Mouse (Mus musculus): ENCODE data around the gene Ctsk. TPM values are rescaled to one million over a fixed set of nuclear protein-coding genes. Genes with fewer than 3 reads are reported as not detected.

The Ctsk gene
- total RNA-seq (2014; rRNA removed) (3.6 and 6.5 TPM in 2 replicates), polyA plus RNA-seq (2015; fragmentation: Nextera tagmentation; extraction: Ambion mirVana) (7.7 and 10.1 TPM in 2 replicates)

- 88% methylated on average over 7 of the region's 7 CpGs for WGBS
- Histone ChIP-seq H3K36me3 (ENCODE audit: insufficient read depth, low read length) (peaks cover 16% of the 10 kb centered on the region), H3K4me3 (ENCODE audit: low read depth, low read length) (no peak within 1 kb of the TSS), H3K4me2 (ENCODE audit: low read depth, low read length, poor library complexity, severe bottlenecking) (no peak within 1 kb of the TSS), H3K27me3 (ENCODE audit: insufficient read depth, low read length) (no peaks in the 10 kb centered on the region), H3K9me3 (ENCODE audit: low read length) (no peaks in the 10 kb centered on the region), H3K9ac (replicated peaks; ENCODE audit: low read length, poor library complexity, severe bottlenecking) (no peak within 1 kb of the TSS), H3K4me1 (ENCODE audit: insufficient read depth, low read length) (no peaks in the 10 kb centered on the region), H3K27ac (ENCODE audit: low read depth, low read length) (no peak within 1 kb of the TSS)
- ATAC-seq (ENCODE audit: low FRiP score): no peak
- no peak for TF ChIP-seq CTCF (IDR thresholded peaks at IDR 0.05)
- no peak for DNase-seq (ENCODE audit: low spot score)
Observed at GRCm38 (mm10) chr3:95499024-95499423, at the start of gene Ctsk. TSS of gene Ctsk (plus strand) at chr3:95499256.

- H3K9me3 ChIP-seq (ENCODE audit: low read length): no peaks in the 10 kb centered on the region
- H3K27ac ChIP-seq (ENCODE audit: low read depth, low read length): no peak overlapping the region
- H3K4me2 ChIP-seq (ENCODE audit: low read depth, low read length, poor library complexity, severe bottlenecking): no peak overlapping the region
- peak; percentile 60 for DNase-seq (ENCODE audit: low spot score)
- no peaks in the 10 kb centered on the region for H3K27me3 ChIP-seq (ENCODE audit: insufficient read depth, low read length)
- H3K4me1 ChIP-seq (ENCODE audit: insufficient read depth, low read length): no peaks in the 10 kb centered on the region
- TF ChIP-seq CTCF (IDR thresholded peaks at IDR 0.05): peak; percentile 89
- H3K36me3 ChIP-seq (ENCODE audit: insufficient read depth, low read length): peaks cover 5% of the 10 kb centered on the region; the same call in 1 of the 2 replicates
- H3K4me3 ChIP-seq (ENCODE audit: low read depth, low read length): no peak overlapping the region
- 57% methylated on average over 1 of the region's 1 CpGs for WGBS
- 0 out of 2 replicates have a peak, but pooled peaks have one; percentile 20 for ATAC-seq (ENCODE audit: low FRiP score)
- no peak overlapping the region for H3K9ac ChIP-seq (replicated peaks; ENCODE audit: low read length, poor library complexity, severe bottlenecking)
Observed at GRCm38 (mm10) chr3:95450408-95450807, 48.6 kb upstream of the Ctsk start.

- Histone ChIP-seq H3K27me3 (ENCODE audit: insufficient read depth, low read length) (no peaks in the 10 kb centered on the region), H3K4me1 (ENCODE audit: insufficient read depth, low read length) (no peaks in the 10 kb centered on the region), H3K4me2 (ENCODE audit: low read depth, low read length, poor library complexity, severe bottlenecking) (no peak overlapping the region), H3K4me3 (ENCODE audit: low read depth, low read length) (no peak overlapping the region), H3K9ac (replicated peaks; ENCODE audit: low read length, poor library complexity, severe bottlenecking) (no peak overlapping the region), H3K9me3 (ENCODE audit: low read length) (no peaks in the 10 kb centered on the region), H3K27ac (ENCODE audit: low read depth, low read length) (no peak overlapping the region), H3K36me3 (ENCODE audit: insufficient read depth, low read length) (peaks cover 5% of the 10 kb centered on the region; the same call in 1 of the 2 replicates)
- TF ChIP-seq CTCF (IDR thresholded peaks at IDR 0.05): no peak
- WGBS: 90% methylated on average over 3 of the region's 3 CpGs
- no peak for DNase-seq (ENCODE audit: low spot score)
- ATAC-seq (ENCODE audit: low FRiP score): no peak
Observed at GRCm38 (mm10) chr3:95450915-95451314, 48.1 kb upstream of the Ctsk start.

GRCm38 (mm10) chr3:95456367-95456766 is 42.7 kb upstream of the Ctsk start:
- Histone ChIP-seq H3K27me3 (ENCODE audit: insufficient read depth, low read length) (no peaks in the 10 kb centered on the region), H3K36me3 (ENCODE audit: insufficient read depth, low read length) (peaks cover 12% of the 10 kb centered on the region), H3K9me3 (ENCODE audit: low read length) (no peaks in the 10 kb centered on the region), H3K4me3 (ENCODE audit: low read depth, low read length) (no peak overlapping the region), H3K4me2 (ENCODE audit: low read depth, low read length, poor library complexity, severe bottlenecking) (no peak overlapping the region), H3K27ac (ENCODE audit: low read depth, low read length) (no peak overlapping the region), H3K4me1 (ENCODE audit: insufficient read depth, low read length) (no peaks in the 10 kb centered on the region), H3K9ac (replicated peaks; ENCODE audit: low read length, poor library complexity, severe bottlenecking) (no peak overlapping the region)
- ATAC-seq (ENCODE audit: low FRiP score) (no peak), DNase-seq (ENCODE audit: low spot score) (no peak)
- no peak for TF ChIP-seq CTCF (IDR thresholded peaks at IDR 0.05)
- WGBS: 98% methylated on average over 5 of the region's 5 CpGs

DNA sequence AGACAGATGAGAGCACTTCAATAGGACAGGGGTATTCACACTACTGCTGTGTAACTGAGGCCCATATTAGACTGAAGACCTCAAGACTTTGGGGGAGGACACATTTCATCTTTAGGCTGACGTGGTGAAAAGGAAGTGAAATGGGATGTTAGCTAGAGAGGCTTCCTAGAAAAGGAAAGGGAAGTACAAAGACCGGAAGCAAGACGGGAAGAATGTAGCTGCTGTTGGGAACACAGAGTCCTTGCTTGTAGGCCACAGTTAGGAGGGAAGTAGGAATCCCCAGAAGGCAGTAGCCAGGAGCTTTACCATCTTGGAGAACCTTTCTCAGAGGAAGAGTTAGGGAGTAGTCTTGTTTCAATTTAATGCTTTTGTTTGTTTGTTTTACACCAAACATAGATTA is 41.3 kb upstream of the Ctsk start:
- Histone ChIP-seq H3K36me3 (ENCODE audit: insufficient read depth, low read length) (peaks cover 15% of the 10 kb centered on the region), H3K9ac (replicated peaks; ENCODE audit: low read length, poor library complexity, severe bottlenecking) (no peak overlapping the region), H3K27ac (ENCODE audit: low read depth, low read length) (no peak overlapping the region), H3K4me3 (ENCODE audit: low read depth, low read length) (no peak overlapping the region), H3K4me2 (ENCODE audit: low read depth, low read length, poor library complexity, severe bottlenecking) (no peak overlapping the region), H3K27me3 (ENCODE audit: insufficient read depth, low read length) (no peaks in the 10 kb centered on the region), H3K9me3 (ENCODE audit: low read length) (no peaks in the 10 kb centered on the region), H3K4me1 (ENCODE audit: insufficient read depth, low read length) (no peaks in the 10 kb centered on the region)
- 85% methylated on average over 3 of the region's 3 CpGs for WGBS
- TF ChIP-seq CTCF (IDR thresholded peaks at IDR 0.05): no peak
- DNase-seq (ENCODE audit: low spot score) (no peak), ATAC-seq (ENCODE audit: low FRiP score) (no peak)

DNA sequence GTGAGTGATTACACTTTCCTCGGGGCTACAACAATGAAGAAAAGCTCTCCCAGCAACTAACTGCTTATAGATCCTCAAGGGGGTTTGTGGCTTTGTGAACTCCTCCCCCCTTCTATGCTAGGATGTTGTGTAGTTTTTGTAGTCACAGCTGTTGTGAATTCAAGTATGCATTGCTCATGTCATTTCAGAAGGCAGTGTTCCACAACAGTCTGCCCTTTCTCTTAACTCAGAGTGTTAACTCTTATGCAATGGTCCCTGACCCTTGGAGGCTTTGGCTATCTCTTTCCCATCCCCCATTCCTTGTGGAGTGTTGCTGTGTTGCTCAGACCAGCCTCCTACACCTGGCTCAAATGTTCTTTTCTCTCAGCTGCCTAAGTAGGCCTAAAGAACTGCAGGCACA is 39.7 kb upstream of the Ctsk start:
- DNase-seq (ENCODE audit: low spot score): no peak
- H3K27me3 ChIP-seq (ENCODE audit: insufficient read depth, low read length): no peaks in the 10 kb centered on the region
- ATAC-seq (ENCODE audit: low FRiP score): no peak
- H3K27ac ChIP-seq (ENCODE audit: low read depth, low read length): no peak overlapping the region
- no peak for TF ChIP-seq CTCF (IDR thresholded peaks at IDR 0.05)
- 71% methylated on average over 1 of the region's 1 CpGs for WGBS
- H3K9ac ChIP-seq (replicated peaks; ENCODE audit: low read length, poor library complexity, severe bottlenecking): no peak overlapping the region
- H3K4me3 ChIP-seq (ENCODE audit: low read depth, low read length): no peak overlapping the region
- no peaks in the 10 kb centered on the region for H3K4me1 ChIP-seq (ENCODE audit: insufficient read depth, low read length)
- H3K4me2 ChIP-seq (ENCODE audit: low read depth, low read length, poor library complexity, severe bottlenecking): no peak overlapping the region
- H3K9me3 ChIP-seq (ENCODE audit: low read length): no peaks in the 10 kb centered on the region
- H3K36me3 ChIP-seq (ENCODE audit: insufficient read depth, low read length): peaks cover 15% of the 10 kb centered on the region

Data from midbrain, postnatal 0 days (tissue).